Mouse (Mus musculus) cerebellum, postnatal 10 days (tissue): ENCODE results near the gene Zfp110.
A peak's percentile ranks its signal among the peaks of the same experiment; 100 is the strongest.

Experiments used
- DNase-seq, 2 experiments: peaks; one replicate each; pipeline ENCODE4 v3.0.0; 2021; ENCODE audit warnings: mixed read lengths in 2 of 2

Zfp110 gene

GRCm38 (mm10) chr7:12897655-12898410, 63.3 kb downstream of the Zfp110 start, which contains the start of gene Zscan22:
TSS of gene Zscan22 (plus strand) at chr7:12897815.
- peak; percentile 93 to 95 for DNase-seq
